Comparison of ENCODE assay signal across 8 mouse cellular contexts in genomic region chr3:32365546-32366245, GRCm38 (mm10). TPM values are rescaled to one million over a fixed set of nuclear protein-coding genes. Genes with fewer than 3 reads are reported as not detected.
A peak's percentile ranks its signal among the peaks of the same experiment; 100 is the strongest.
DNase-seq lines count a peak whose midpoint lies in the region; ATAC-seq and TF ChIP-seq lines count a peak whose summit lies in the region.

TSS of gene Zmat3 (minus strand) at chr3:32366014.

- peak within 1 kb of the TSS; percentile 76 for H3K9ac ChIP-seq in lung, embryonic 16.5 days (ENCODE audit: low read length)

- no peak for TF ChIP-seq CTCF in G1E (IDR thresholded peaks at IDR 0.05; ENCODE audit: low read depth, low read length)
- no peak for TF ChIP-seq CTCF in cerebellum, adult 2 months (IDR thresholded peaks at IDR 0.05; ENCODE audit: borderline replicate concordance, insufficient read depth, low read depth, low read length)
- no peak; the same call in 1 of the 2 replicates for TF ChIP-seq CTCF in thymus, adult 2 months (IDR thresholded peaks at IDR 0.05; ENCODE audit: borderline replicate concordance, control insufficient read depth, extremely low read depth, insufficient read depth, low read length, poor library complexity)

- ATAC-seq in G1E (ENCODE audit: extremely low read depth, insufficient number of reproducible peaks, low FRiP score, poor library complexity, severe bottlenecking), result peak; percentile 30; the same call in 1 of the 2 replicates
- peak; percentile 84 to 87 for ATAC-seq in hematopoietic stem cell, adult 5-6 weeks (replicated peaks in 1 of 2; ENCODE audit: insufficient read depth in 1 of 2, low FRiP score in 2 of 2, low TSS enrichment in 1 of 2, low read depth in 1 of 2, poor library complexity in 2 of 2, severe bottlenecking in 2 of 2)
- peak; percentile 73 for ATAC-seq in lung, embryonic 16.5 days (ENCODE audit: low read depth)

- peaks cover 6% of the 10 kb centered on the region; the same call in 1 of the 2 replicates for H3K27me3 ChIP-seq in G1E (ENCODE audit: insufficient read depth, low read length)
- no peaks in the 10 kb centered on the region for H3K27me3 ChIP-seq in cerebellum, adult 2 months (ENCODE audit: control insufficient read depth, insufficient read depth, low read length)
- H3K27me3 ChIP-seq in lung, embryonic 16.5 days (ENCODE audit: control insufficient read depth, insufficient read depth, low read depth, low read length), result no peaks in the 10 kb centered on the region; the same call in 1 of the 2 replicates
- H3K27me3 ChIP-seq in thymus, adult 2 months (ENCODE audit: control insufficient read depth, insufficient read depth, low read length), result no peaks in the 10 kb centered on the region

- H3K36me3 ChIP-seq in G1E (replicated peaks), result peaks cover 17% of the 10 kb centered on the region
- H3K36me3 ChIP-seq in lung, embryonic 16.5 days (ENCODE audit: control insufficient read depth, insufficient read depth, low read length), result no peaks in the 10 kb centered on the region
- H3K36me3 ChIP-seq in thymus, adult 2 months (ENCODE audit: control insufficient read depth, insufficient read depth, low read length), result no peaks in the 10 kb centered on the region

- peak within 1 kb of the TSS; percentile 89 for H3K27ac ChIP-seq in cerebellum, adult 2 months (ENCODE audit: insufficient read depth, low read length)
- H3K27ac ChIP-seq in lung, embryonic 16.5 days (ENCODE audit: low read length), result peak within 1 kb of the TSS; percentile 26
- no peak within 1 kb of the TSS for H3K27ac ChIP-seq in thymus, adult 2 months (ENCODE audit: control insufficient read depth, insufficient read depth, low read length)

- H3K4me3 ChIP-seq in G1E (ENCODE audit: low read depth, low read length), result peak within 1 kb of the TSS; percentile 99
- H3K4me3 ChIP-seq in cerebellum, adult 2 months (replicated peaks; ENCODE audit: insufficient read depth, low read depth, low read length), result peak within 1 kb of the TSS; percentile 79
- H3K4me3 ChIP-seq in lung, embryonic 16.5 days (ENCODE audit: low read length), result peak within 1 kb of the TSS; percentile 70
- H3K4me3 ChIP-seq in thymus, adult 2 months (ENCODE audit: control insufficient read depth, insufficient read depth, low read length), result peak within 1 kb of the TSS; percentile 86

- H3K4me1 ChIP-seq in G1E (ENCODE audit: insufficient read depth, low read depth, low read length), result peaks cover 40% of the 10 kb centered on the region
- peaks cover 4% of the 10 kb centered on the region for H3K4me1 ChIP-seq in cerebellum, adult 2 months (ENCODE audit: control insufficient read depth, insufficient read depth, low read length)
- H3K4me1 ChIP-seq in lung, embryonic 16.5 days (replicated peaks; ENCODE audit: control insufficient read depth, insufficient read depth, low read length), result no peaks in the 10 kb centered on the region
- peaks cover 8% of the 10 kb centered on the region for H3K4me1 ChIP-seq in thymus, adult 2 months (replicated peaks; ENCODE audit: control insufficient read depth, insufficient read depth, low read length)

- under 1% methylated on average over 38 of the region's 48 CpGs for WGBS in cerebellum, adult 2 months
- 3% methylated on average over 26 of the region's 48 CpGs for WGBS in lung, embryonic 16.5 days
- WGBS in thymus, adult 2 months, result 2% methylated on average over 39 of the region's 48 CpGs

- peak within 1 kb of the TSS; percentile 81 for H3K4me2 ChIP-seq in lung, embryonic 16.5 days (ENCODE audit: low read depth, low read length)

- H3K9me3 ChIP-seq in G1E (replicated peaks), result no peaks in the 10 kb centered on the region
- H3K9me3 ChIP-seq in lung, embryonic 16.5 days (ENCODE audit: control insufficient read depth, low read length), result no peaks in the 10 kb centered on the region

- peak; percentile 58 for DNase-seq in G1E (ENCODE audit: low spot score)
- peak; percentile 89 to 93 for DNase-seq in cerebellum, adult 2 months
- DNase-seq in forelimb bud, embryonic 11.5 days (ENCODE audit: low read depth, low spot score), result peak; percentile 76
- peak; percentile 75 for DNase-seq in layer of hippocampus, adult 9-11 months
- DNase-seq in ovary, adult 18-20 months (ENCODE audit: low spot score), result peak; percentile 76
- peak; percentile 89 for DNase-seq in thymus, adult 2 months

- TF ChIP-seq POLR2A in cerebellum, adult 2 months (IDR thresholded peaks at IDR 0.05; ENCODE audit: borderline replicate concordance, insufficient read depth, low read length), result peak; percentile 86
- TF ChIP-seq POLR2A in thymus, adult 2 months (IDR thresholded peaks at IDR 0.05; ENCODE audit: control insufficient read depth, extremely low read depth, insufficient read depth, low read length, poor library complexity), result no peak; the same call in 1 of the 2 replicates

RNA-seq across cellular contexts. Expression of gene Zmat3, which starts in this region (rescaled TPM):
- 76.8 and 87.6 TPM in 2 replicates for total RNA-seq in G1E (2014; fragmentation: Nextera tagmentation)
- 4.4 and 5.2 TPM in 2 replicates for total RNA-seq in G1E (2017)
- polyA plus RNA-seq in G1E (2012), result 7.8 and 8.1 TPM in 2 replicates
- 43.8 and 44.8 TPM in 2 replicates for polyA plus RNA-seq in cerebellum, adult 2 months (2012; rRNA removed)
- 1.1 and 1.3 TPM in 2 replicates for total RNA-seq in hematopoietic stem cell, adult 5-6 weeks (2017)
- 2.8 and 3.0 TPM in 2 replicates for polyA plus RNA-seq in lung, embryonic 16.5 days (2015; fragmentation: Nextera tagmentation; extraction: Ambion mirVana)
- 9.0 and 10.1 TPM in 2 replicates for polyA plus RNA-seq in thymus, adult 2 months (2012; rRNA removed)

Comparison
In these comparisons a context has a peak if more than half of its experiments do, and no peak if none do; other contexts are left out.
1. ATAC-seq: peak in every context shown above with its lines; median percentile 86 in hematopoietic stem cell, adult 5-6 weeks; 73 in lung, embryonic 16.5 days; 30 in G1E.